Mouse (Mus musculus): Measurements from ENCODE around the gene Pdzd2. TPM values are rescaled to one million over a fixed set of nuclear protein-coding genes. Genes with fewer than 3 reads are reported as not detected.

Gene Pdzd2
- polyA plus RNA-seq, 1 experiment from 2014 or later = 7.3 TPM

DNA sequence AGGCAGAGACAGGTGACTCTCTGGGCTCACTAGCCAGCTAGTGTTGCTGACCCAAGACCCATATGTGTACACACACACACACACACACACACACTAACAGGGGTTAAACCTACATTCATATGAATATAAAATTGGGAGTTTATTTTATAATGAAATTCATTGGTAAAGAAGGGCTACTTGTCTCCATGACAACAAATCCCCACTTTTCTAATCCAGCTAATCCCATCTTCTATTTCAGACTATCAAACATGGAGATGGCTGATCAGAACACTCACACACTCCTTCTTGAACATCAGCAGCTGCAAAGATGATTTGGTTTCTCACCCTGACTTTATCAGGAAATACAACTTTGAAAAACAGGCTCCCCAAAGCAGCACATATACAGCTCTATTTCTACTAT, 245.6 kb downstream of the Pdzd2 start:
- Histone ChIP-seq H3K36me3 (no peaks in the 10 kb centered on the region), H3K27ac (no peak overlapping the region), H3K27me3 (ENCODE audit: insufficient read depth, poor library complexity, severe bottlenecking) (no peaks in the 10 kb centered on the region), H3K4me1 (peaks cover 9% of the 10 kb centered on the region; the same call in 1 of the 2 replicates), H3K9me3 (no peaks in the 10 kb centered on the region), H3K4me3 (no peak overlapping the region)
- no peak for DNase-seq (ENCODE audit: low spot score)

DNA sequence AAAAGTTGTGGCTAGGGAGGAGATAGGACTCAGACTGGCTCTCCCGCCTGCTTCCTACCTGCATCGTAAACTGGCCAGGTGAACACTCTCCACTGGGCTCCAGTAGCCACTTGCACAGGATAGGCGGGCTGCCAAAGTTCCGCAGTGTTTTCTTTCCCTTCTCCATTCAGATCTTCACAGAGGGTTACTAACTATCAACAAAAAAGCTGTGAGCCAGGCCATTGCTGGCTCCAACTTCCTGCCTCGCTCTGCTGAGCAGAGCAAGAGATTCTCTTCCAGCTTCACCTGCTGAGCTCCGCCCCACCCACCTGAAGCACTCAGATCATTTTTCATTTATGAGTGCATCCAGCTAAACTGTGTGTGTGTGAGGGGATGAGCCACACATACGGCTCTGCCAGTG, 246.5 kb downstream of the Pdzd2 start:
- WGBS = 68% methylated on average over 7 of the region's 7 CpGs
- Histone ChIP-seq H3K36me3 (no peaks in the 10 kb centered on the region), H3K9me3 (no peaks in the 10 kb centered on the region), H3K4me3 (no peak overlapping the region), H3K27me3 (ENCODE audit: insufficient read depth, poor library complexity, severe bottlenecking) (no peaks in the 10 kb centered on the region), H3K4me1 (peaks cover 9% of the 10 kb centered on the region; the same call in 1 of the 2 replicates), H3K27ac (no peak overlapping the region)
- DNase-seq (ENCODE audit: low spot score) = no peak

DNA sequence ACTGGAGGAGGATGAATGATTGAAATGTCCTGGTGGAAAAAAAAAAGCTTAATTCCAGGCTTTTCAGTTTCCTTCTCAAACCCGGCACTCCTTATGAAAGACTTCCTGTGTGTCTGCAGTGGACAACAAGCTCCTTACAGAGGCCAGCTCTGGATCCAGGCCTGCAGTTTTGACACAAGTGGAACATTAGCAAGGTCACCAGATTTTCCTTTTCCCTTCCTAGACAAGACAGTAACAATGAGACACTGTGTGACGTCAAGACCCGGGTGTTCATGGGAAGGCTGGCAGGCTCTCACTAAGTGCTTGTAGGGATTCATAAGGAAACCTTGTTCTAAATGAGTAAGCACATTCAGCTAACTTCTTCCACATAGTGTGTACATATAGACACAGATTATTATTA, 248.8 kb downstream of the Pdzd2 start:
- WGBS = 39% methylated on average over 3 of the region's 3 CpGs
- H3K27me3 ChIP-seq (ENCODE audit: insufficient read depth, poor library complexity, severe bottlenecking) = no peaks in the 10 kb centered on the region
- H3K4me1 ChIP-seq = peaks cover 9% of the 10 kb centered on the region; the same call in 1 of the 2 replicates
- no peaks in the 10 kb centered on the region for H3K36me3 ChIP-seq
- H3K9me3 ChIP-seq = no peaks in the 10 kb centered on the region
- H3K27ac ChIP-seq = peak overlapping the region; percentile 48; the same call in 1 of the 2 replicates
- H3K4me3 ChIP-seq = no peak overlapping the region
- DNase-seq (ENCODE audit: low spot score) = no peak

DNA sequence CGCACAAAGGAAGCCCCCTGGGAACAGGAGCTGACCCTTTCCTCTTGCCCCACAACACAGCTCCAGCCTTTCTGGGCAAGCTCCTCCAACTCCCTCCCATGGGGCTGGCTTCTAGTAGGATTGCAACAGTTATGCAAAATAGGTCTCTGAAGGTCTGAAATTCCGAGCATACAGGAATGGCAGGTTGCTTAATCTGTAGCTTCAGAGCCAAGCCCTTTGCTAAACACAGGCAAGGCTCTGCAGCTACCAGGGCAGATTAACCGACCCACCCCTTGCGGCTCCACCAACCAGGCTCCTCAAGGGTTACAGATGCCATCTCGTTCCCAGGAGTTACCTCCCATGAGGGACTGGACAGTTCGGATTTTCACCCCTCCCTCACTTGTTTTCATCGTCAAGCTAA, 249.2 kb downstream of the Pdzd2 start:
- 26% methylated on average over 7 of the region's 7 CpGs for WGBS
- H3K36me3 ChIP-seq = no peaks in the 10 kb centered on the region
- H3K27me3 ChIP-seq (ENCODE audit: insufficient read depth, poor library complexity, severe bottlenecking) = no peaks in the 10 kb centered on the region
- H3K9me3 ChIP-seq = no peaks in the 10 kb centered on the region
- H3K27ac ChIP-seq = peak overlapping the region; percentile 48; the same call in 1 of the 2 replicates
- no peak for DNase-seq (ENCODE audit: low spot score)
- peaks cover 9% of the 10 kb centered on the region; the same call in 1 of the 2 replicates for H3K4me1 ChIP-seq
- no peak overlapping the region for H3K4me3 ChIP-seq

DNA sequence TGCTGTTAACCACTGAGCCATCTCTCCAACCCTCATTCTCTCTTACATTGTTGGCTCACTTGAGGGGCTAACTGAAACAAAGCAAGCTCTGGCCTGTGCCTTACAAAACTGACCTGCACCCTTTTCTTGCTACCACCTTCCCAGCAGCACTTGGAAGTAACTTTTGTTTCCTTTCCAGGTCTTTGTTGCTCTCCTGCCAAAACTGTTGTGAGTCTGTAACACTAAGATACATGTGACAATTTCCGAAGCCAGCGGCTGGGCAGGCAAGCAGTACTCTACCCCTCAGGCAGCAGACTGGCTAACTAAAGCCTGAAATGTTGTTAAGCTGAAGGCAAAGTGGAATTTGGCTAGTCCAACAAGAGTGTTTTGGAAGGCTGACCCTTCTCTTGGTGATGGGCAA, 251.4 kb downstream of the Pdzd2 start:
- H3K4me1 ChIP-seq = peaks cover 9% of the 10 kb centered on the region; the same call in 1 of the 2 replicates
- no peak overlapping the region for H3K27ac ChIP-seq
- no peaks in the 10 kb centered on the region for H3K36me3 ChIP-seq
- no peaks in the 10 kb centered on the region for H3K27me3 ChIP-seq (ENCODE audit: insufficient read depth, poor library complexity, severe bottlenecking)
- H3K9me3 ChIP-seq = no peaks in the 10 kb centered on the region
- H3K4me3 ChIP-seq = no peak overlapping the region
- DNase-seq (ENCODE audit: low spot score) = no peak
- WGBS = 91% methylated on average over 2 of the region's 2 CpGs

DNA sequence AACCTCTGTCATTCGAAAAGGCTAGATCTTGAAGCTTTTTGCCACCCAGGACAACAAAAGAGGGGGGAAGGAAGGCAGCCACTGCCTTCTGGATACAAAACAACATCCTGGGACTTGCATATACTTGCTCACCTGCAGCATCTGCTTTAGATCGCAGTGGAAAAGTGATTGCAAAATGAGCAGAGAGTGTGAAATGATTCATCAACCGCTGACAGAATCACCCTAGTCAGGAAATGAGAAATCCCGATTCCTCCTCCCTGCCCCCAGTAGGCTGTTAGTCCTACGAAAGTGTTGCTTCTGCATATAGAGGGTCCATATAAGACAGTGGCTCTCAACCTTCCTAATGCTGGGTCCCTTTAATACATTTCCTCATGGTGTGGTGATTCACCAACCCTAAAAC, 258.5 kb downstream of the Pdzd2 start:
- no peak overlapping the region for H3K27ac ChIP-seq
- DNase-seq (ENCODE audit: low spot score) = no peak

DNA sequence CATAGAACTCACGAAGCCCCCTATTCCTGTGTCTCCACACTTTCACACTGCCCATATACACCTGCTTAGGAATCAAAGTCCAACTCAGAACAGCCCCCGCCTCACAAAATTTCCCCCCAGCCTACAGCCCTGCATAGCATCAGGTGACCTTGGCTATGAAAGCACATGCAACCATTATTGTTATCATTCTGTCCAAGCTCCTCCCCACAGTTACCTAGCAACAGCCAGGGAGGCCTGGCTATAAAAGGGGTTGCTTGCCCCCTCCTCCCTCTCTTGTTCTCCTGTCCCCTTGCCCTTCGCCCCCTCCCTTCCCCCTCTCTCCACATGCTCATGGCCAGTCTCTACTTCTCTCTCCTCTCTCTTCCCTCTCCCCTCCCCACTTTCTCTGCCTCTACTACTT, 259.4 kb downstream of the Pdzd2 start:
- 68% methylated on average over 3 of the region's 3 CpGs for WGBS
- H3K4me3 ChIP-seq = no peak overlapping the region
- H3K36me3 ChIP-seq = no peaks in the 10 kb centered on the region
- no peaks in the 10 kb centered on the region for H3K9me3 ChIP-seq
- H3K4me1 ChIP-seq = peaks cover 14% of the 10 kb centered on the region
- H3K27me3 ChIP-seq (ENCODE audit: insufficient read depth, poor library complexity, severe bottlenecking) = no peaks in the 10 kb centered on the region
- H3K27ac ChIP-seq = peak overlapping the region; percentile 49; the same call in 1 of the 2 replicates
- no peak for DNase-seq (ENCODE audit: low spot score)

More for the DNA sequence above, 258.5 kb downstream of the Pdzd2 start:
- WGBS = 76% methylated on average over 5 of the region's 5 CpGs
- no peak overlapping the region for H3K4me3 ChIP-seq
- H3K9me3 ChIP-seq = no peaks in the 10 kb centered on the region
- H3K27me3 ChIP-seq (ENCODE audit: insufficient read depth, poor library complexity, severe bottlenecking) = no peaks in the 10 kb centered on the region
- H3K36me3 ChIP-seq = no peaks in the 10 kb centered on the region
- peaks cover 14% of the 10 kb centered on the region for H3K4me1 ChIP-seq

DNA sequence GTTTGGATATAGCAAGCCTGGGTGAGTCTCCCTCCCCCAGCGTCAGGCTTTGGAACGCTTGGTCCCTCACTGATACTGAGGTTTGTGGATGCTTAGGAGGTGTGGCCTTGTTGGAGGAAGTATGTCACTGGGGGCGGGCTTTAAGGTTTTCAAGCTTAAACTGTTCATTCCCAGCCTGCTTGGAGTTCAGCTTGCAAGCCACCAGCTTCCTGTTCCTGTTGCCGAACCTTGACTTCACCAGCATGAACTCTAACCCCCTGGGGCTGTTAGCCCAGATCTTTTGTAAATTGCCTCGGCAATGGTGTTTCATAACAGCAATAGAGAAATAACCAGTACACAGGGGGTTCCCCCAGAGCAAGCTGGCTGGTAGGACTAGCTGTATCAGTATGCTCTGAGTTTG, 260.4 kb downstream of the Pdzd2 start:
- H3K4me3 ChIP-seq = no peak overlapping the region
- H3K36me3 ChIP-seq = no peaks in the 10 kb centered on the region
- no peak for DNase-seq (ENCODE audit: low spot score)
- peaks cover 14% of the 10 kb centered on the region for H3K4me1 ChIP-seq
- 0 out of 2 replicates have a peak overlapping the region, but pooled peaks have one; percentile 42 for H3K27ac ChIP-seq
- 69% methylated on average over 5 of the region's 5 CpGs for WGBS
- H3K9me3 ChIP-seq = no peaks in the 10 kb centered on the region
- no peaks in the 10 kb centered on the region for H3K27me3 ChIP-seq (ENCODE audit: insufficient read depth, poor library complexity, severe bottlenecking)

DNA sequence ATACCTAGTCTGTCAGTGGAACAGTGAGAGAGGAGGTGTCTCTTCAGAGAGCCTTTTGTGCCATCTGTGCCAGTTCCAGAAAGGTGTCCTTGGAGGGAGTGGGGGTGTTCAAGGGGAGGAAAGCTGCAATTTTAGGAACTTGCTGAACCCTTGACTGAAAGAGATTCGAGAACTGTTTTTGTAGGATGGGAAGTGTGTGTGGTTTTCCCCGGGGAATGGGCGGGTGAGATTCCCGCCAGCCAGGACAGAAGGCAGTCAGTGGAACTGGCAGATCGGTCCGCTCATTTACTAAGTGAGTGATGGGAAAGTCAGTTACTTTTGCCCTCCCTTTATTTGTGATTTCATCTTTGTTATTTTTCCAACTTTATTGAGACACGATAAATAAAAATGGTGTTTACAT, 266.1 kb downstream of the Pdzd2 start:
- Histone ChIP-seq H3K4me3 (no peak overlapping the region), H3K27ac (no peak overlapping the region), H3K36me3 (no peaks in the 10 kb centered on the region), H3K9me3 (no peaks in the 10 kb centered on the region), H3K27me3 (ENCODE audit: insufficient read depth, poor library complexity, severe bottlenecking) (no peaks in the 10 kb centered on the region), H3K4me1 (no peaks in the 10 kb centered on the region)
- DNase-seq (ENCODE audit: low spot score) = no peak
- WGBS = 76% methylated on average over 7 of the region's 7 CpGs

DNA sequence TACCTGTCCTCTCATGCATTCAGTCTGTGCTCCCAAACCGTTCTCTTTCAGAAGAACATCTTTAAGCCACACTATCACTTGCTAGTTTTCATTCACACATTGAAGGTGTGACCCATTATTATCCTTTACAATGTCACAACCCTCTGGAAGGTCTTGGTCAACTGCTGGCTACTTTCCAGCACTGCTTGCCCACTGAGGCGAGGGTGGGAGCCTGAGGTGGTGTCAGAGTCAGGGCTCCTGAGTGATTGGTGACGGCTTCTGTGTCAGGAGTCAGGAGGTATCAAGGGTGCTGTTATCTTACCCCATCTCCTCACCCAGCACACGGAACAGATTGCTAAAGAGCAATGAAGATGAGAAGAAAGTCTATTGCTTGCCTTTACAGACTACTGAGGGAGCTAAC, 267.1 kb downstream of the Pdzd2 start:
- Histone ChIP-seq H3K9me3 (no peaks in the 10 kb centered on the region), H3K36me3 (no peaks in the 10 kb centered on the region), H3K27me3 (ENCODE audit: insufficient read depth, poor library complexity, severe bottlenecking) (no peaks in the 10 kb centered on the region), H3K27ac (no peak overlapping the region), H3K4me3 (no peak overlapping the region), H3K4me1 (no peaks in the 10 kb centered on the region)
- 72% methylated on average over 4 of the region's 4 CpGs for WGBS
- no peak for DNase-seq (ENCODE audit: low spot score)

DNA sequence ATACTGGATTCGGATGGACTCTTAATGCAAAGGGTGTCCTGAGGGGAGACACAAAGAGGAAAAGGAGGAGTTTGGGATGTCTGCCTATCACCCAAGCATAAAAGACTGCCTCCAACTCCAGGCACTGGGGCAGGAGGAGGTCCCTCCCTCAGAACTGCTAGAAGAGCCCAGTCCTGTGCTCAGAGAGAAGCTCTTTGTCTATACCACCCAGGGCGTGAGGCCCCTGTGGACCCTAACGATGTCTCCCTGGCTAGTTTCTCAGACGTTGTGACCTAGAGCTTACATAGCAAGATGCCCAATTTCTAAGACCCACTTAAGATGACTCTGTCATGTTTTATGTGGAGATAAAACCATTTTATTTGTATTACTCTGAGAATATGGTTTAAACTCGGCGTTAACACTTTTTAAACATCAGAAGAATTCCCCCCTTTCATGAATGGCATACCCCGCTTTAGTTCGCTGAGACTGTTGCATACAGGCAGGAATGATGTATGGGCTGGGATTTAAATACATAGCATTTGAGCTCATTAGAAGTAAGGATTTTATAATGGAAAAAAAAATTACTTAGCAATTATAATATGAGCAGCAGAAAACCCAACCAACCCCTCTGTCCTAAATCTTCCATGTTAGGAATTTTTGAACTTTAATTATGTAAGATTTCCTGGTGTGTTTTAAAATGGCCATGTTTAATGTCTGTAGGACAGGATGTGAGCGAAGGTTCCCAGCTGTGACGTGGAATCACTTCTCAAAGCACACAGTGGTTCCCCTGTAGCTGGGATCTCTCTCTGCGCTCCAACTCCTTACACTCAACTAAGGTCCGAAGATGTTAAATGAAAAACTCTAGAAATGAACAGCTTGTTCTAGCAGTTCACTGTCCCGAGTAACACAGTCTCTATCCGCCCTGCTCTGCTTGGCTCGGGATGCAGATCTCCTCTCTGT, 268.6 kb downstream of the Pdzd2 start:
- Histone ChIP-seq H3K9me3 (no peaks in the 10 kb centered on the region), H3K27me3 (ENCODE audit: insufficient read depth, poor library complexity, severe bottlenecking) (no peaks in the 10 kb centered on the region), H3K27ac (no peak overlapping the region), H3K4me3 (no peak overlapping the region), H3K36me3 (no peaks in the 10 kb centered on the region), H3K4me1 (0 out of 2 replicates have a peak, but pooled peaks cover 4% of the 10 kb centered on the region)
- WGBS = 84% methylated on average over 15 of the region's 15 CpGs
- no peak for DNase-seq (ENCODE audit: low spot score)

DNA sequence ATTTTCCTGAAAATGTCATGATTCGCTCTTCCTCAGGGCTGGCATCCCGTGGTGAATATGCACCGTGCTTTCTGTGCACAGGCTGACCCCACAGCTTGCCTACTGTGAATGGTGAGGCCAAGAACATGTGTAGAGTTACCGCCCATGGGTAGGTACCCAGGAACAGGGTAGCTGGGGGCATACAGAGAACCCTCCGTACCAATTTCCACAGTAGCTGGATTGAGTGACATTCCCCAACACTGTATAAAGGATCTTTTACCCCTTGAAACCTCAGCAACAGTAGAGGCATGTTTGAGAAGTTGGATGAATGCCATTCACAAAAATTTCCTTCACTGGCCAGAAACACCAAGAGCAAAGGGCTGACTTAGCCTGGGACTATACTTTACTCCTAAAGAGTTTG, 271.1 kb downstream of the Pdzd2 start:
- H3K27me3 ChIP-seq (ENCODE audit: insufficient read depth, poor library complexity, severe bottlenecking) = no peaks in the 10 kb centered on the region

DNA sequence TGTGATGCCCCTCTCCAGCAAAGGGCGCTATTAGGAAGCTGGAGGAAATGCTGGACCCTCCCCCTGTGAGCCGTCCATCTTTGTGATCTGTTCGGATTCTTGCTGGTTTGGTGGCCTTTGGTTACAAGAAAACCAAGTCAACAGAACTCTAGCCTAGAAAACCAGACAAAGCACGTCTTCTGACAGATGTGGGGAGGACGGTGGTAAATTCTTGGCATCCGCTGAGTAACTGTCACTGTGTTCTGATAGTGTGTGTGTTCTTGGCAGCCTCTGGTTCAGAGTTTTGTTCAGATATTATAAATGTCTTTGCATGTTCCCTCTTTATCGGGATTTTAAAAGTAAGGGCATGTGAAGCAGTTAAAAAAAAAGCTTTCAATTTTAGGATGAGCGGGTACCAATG, 274.0 kb downstream of the Pdzd2 start:
- Histone ChIP-seq H3K4me1 (0 out of 2 replicates have a peak, but pooled peaks cover 4% of the 10 kb centered on the region), H3K27ac (no peak overlapping the region), H3K4me3 (no peak overlapping the region), H3K36me3 (no peaks in the 10 kb centered on the region), H3K27me3 (ENCODE audit: insufficient read depth, poor library complexity, severe bottlenecking) (no peaks in the 10 kb centered on the region), H3K9me3 (no peaks in the 10 kb centered on the region)
- WGBS = 84% methylated on average over 8 of the region's 8 CpGs
- no peak for DNase-seq (ENCODE audit: low spot score)

More for the DNA sequence above, 271.1 kb downstream of the Pdzd2 start:
- WGBS = 91% methylated on average over 5 of the region's 5 CpGs
- no peak for DNase-seq (ENCODE audit: low spot score)
- Histone ChIP-seq H3K36me3 (no peaks in the 10 kb centered on the region), H3K4me3 (no peak overlapping the region), H3K27ac (no peak overlapping the region), H3K4me1 (0 out of 2 replicates have a peak, but pooled peaks cover 4% of the 10 kb centered on the region), H3K9me3 (no peaks in the 10 kb centered on the region)

All from heart, embryonic 10.5 days (tissue).